Mouse (Mus musculus): ENCODE data around the gene Agpat2. TPM values are rescaled to one million over a fixed set of nuclear protein-coding genes. Genes with fewer than 3 reads are reported as not detected.

Gene Agpat2
- total and polyA plus RNA-seq, 3 experiments = 22.3 to 42.4 TPM; not detected in 1

DNA sequence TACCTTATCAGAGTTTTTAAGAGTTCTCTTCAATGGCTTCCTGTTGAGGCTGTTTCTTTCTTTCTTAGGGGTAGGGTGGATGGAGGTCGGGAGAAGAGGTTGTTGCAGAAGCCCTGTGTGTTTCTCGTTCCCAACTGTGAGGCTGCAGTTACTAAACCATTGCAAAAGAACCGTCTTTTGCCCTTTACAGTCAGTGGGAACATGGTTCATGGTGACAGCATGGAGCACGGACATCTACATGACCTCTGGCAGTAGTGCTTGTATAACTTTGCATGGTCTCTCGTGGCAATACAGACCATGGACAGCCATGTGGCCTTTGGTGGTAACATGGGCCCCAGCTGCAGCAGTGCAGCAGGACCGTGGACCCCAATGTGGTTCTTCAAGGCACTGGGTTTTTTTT is 13.1 kb upstream of the Agpat2 start:
- H3K79me2 ChIP-seq (ENCODE audit: control insufficient read depth, insufficient read depth, low read length, poor library complexity) = no peaks in the 10 kb centered on the region
- H3K27ac ChIP-seq (ENCODE audit: control insufficient read depth, low read depth, low read length) = no peak overlapping the region
- no peak overlapping the region for H3K4me3 ChIP-seq (ENCODE audit: control insufficient read depth in 1 of 2, insufficient read depth in 1 of 2, low read depth in 2 of 2, low read length in 2 of 2)
- H3K36me3 ChIP-seq (ENCODE audit: control insufficient read depth in 1 of 2, insufficient read depth in 2 of 2, low read length in 2 of 2) = no peaks in the 10 kb centered on the region
- peaks cover 0 to 6% of the 10 kb centered on the region in 2 experiments; a peak in 3 of 4 replicates for H3K27me3 ChIP-seq (ENCODE audit: control insufficient read depth in 1 of 2, insufficient read depth in 2 of 2, low read length in 2 of 2)
- H3K9me3 ChIP-seq (replicated peaks; ENCODE audit: insufficient read depth, low read length) = no peaks in the 10 kb centered on the region
- no peak for TF ChIP-seq RAD21 (IDR thresholded peaks at IDR 0.05; ENCODE audit: low read depth, low read length)
- TF ChIP-seq TCF12 (IDR thresholded peaks at IDR 0.05; ENCODE audit: low read depth, low read length) = no peak
- TF ChIP-seq EP300 (IDR thresholded peaks at IDR 0.05; ENCODE audit: low read depth in 1 of 2, low read length in 2 of 2) = no peak
- TF ChIP-seq ZNF384 (IDR thresholded peaks at IDR 0.05; ENCODE audit: low read depth, low read length) = no peak
- TF ChIP-seq NELFE (IDR thresholded peaks at IDR 0.05; ENCODE audit: low read depth, low read length) = no peak
- TF ChIP-seq JUND (IDR thresholded peaks at IDR 0.05; ENCODE audit: low read depth, low read length) = no peak
- TF ChIP-seq HCFC1 (IDR thresholded peaks at IDR 0.05; ENCODE audit: low read depth, low read length) = no peak
- no peak for TF ChIP-seq ZKSCAN1 (IDR thresholded peaks at IDR 0.05; ENCODE audit: low read depth, low read length)
- no peak for TF ChIP-seq POLR2A (IDR thresholded peaks at IDR 0.05; ENCODE audit: control insufficient read depth in 1 of 2, insufficient read depth in 1 of 2, low read depth in 1 of 2, low read length in 2 of 2, poor library complexity in 1 of 2)
- no peak for TF ChIP-seq E2F4 (IDR thresholded peaks at IDR 0.05; ENCODE audit: borderline replicate concordance, low read depth, low read length)
- no peak for TF ChIP-seq ETS1 (IDR thresholded peaks at IDR 0.05; ENCODE audit: low read depth, low read length)
- no peak for TF ChIP-seq USF1 (IDR thresholded peaks at IDR 0.05; ENCODE audit: low read depth, low read length)
- TF ChIP-seq MEF2A (IDR thresholded peaks at IDR 0.05; ENCODE audit: extremely low read depth, insufficient replicate concordance, low read depth, low read length, poor library complexity, severe bottlenecking) = no peak
- TF ChIP-seq TAL1 (IDR thresholded peaks at IDR 0.05; ENCODE audit: low read length) = no peak
- H3K9ac ChIP-seq (ENCODE audit: control insufficient read depth, low read depth, low read length, poor library complexity, severe bottlenecking) = no peak overlapping the region
- no peaks in the 10 kb centered on the region for H3K4me1 ChIP-seq (ENCODE audit: control insufficient read depth in 1 of 2, insufficient read depth in 2 of 2, low read length in 2 of 2)
- no peak for DNase-seq (ENCODE audit: low read depth, low spot score)

DNA sequence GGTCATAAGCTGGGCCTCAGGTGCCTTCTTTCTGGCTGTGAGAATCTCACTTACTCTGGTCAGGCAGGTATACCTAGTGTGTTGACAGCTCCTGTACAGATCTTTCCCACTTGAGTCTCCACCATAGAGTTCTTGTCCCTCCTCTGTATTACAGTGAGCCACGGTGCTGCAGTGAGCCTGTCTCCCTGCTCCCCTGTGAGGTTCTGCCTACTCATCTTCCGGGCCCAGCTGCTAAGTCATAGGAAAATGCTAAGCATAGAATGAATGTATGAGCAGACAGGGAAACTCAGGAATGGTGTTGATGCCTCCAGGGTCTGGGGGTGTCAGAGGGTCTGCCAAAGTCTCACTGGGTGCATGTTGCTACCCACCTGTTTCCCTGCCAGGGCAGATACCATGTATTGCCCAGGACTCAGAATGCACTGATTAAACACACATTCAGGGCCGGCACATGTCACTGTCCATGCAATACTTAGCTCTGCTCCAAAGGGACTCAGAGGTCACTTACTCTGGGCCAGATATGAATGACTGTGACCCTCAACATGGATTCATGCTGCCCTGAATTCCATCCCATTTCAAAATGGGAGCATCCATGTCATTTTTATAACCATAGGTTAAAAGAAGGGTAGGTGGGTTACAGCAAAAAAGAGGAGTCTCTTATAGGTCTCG is 11.4 kb upstream of the Agpat2 start:
- Histone ChIP-seq H3K4me1 (ENCODE audit: control insufficient read depth in 1 of 2, insufficient read depth in 2 of 2, low read length in 2 of 2) (no peaks in the 10 kb centered on the region), H3K9me3 (replicated peaks; ENCODE audit: insufficient read depth, low read length) (no peaks in the 10 kb centered on the region), H3K9ac (ENCODE audit: control insufficient read depth, low read depth, low read length, poor library complexity, severe bottlenecking) (no peak overlapping the region), H3K27me3 (ENCODE audit: control insufficient read depth in 1 of 2, insufficient read depth in 2 of 2, low read length in 2 of 2) (peaks cover 6% of the 10 kb centered on the region in 2 experiments), H3K27ac (ENCODE audit: control insufficient read depth, low read depth, low read length) (no peak overlapping the region), H3K36me3 (ENCODE audit: control insufficient read depth in 1 of 2, insufficient read depth in 2 of 2, low read length in 2 of 2) (no peaks in the 10 kb centered on the region), H3K4me3 (ENCODE audit: control insufficient read depth in 1 of 2, insufficient read depth in 1 of 2, low read depth in 2 of 2, low read length in 2 of 2) (no peak overlapping the region), H3K79me2 (ENCODE audit: control insufficient read depth, insufficient read depth, low read length, poor library complexity) (no peaks in the 10 kb centered on the region)
- no peak for DNase-seq (ENCODE audit: low read depth, low spot score)
- TF ChIP-seq EP300 (IDR thresholded peaks at IDR 0.05; ENCODE audit: low read depth in 1 of 2, low read length in 2 of 2) = no peak
- no peak for TF ChIP-seq POLR2AphosphoS2 (IDR thresholded peaks at IDR 0.05; ENCODE audit: low read length)
- TF ChIP-seq KAT2A (conservative IDR thresholded peaks at IDR 0.05; ENCODE audit: low read depth, low read length) = no peak
- TF ChIP-seq CTCF (IDR thresholded peaks at IDR 0.05 in 2 of 3, conservative IDR thresholded peaks at IDR 0.05 in 1 of 3; ENCODE audit: control insufficient read depth in 1 of 3, insufficient read depth in 1 of 3, low read depth in 2 of 3, low read length in 3 of 3, poor library complexity in 1 of 3, severe bottlenecking in 1 of 3) = no peak
- no peak for TF ChIP-seq TCF12 (IDR thresholded peaks at IDR 0.05; ENCODE audit: low read depth, low read length)
- TF ChIP-seq TAL1 (IDR thresholded peaks at IDR 0.05; ENCODE audit: low read length) = no peak

All from MEL (cell line).